Mouse (Mus musculus): ENCODE measurements around the gene Ccnd1. TPM values are rescaled to one million over a fixed set of nuclear protein-coding genes. Genes with fewer than 3 reads are reported as not detected.
A peak's percentile ranks its signal among the peaks of the same experiment; 100 is the strongest.
"Not testable (repeated sequence)": the region's sequence is repeated elsewhere in the genome, so short reads cannot be mapped to it uniquely, and the experiment has no call there.

The Ccnd1 gene
- polyA plus RNA-seq, 1 experiment from 2014 or later = 288 TPM

GRCm38 (mm10) chr7:144906708-144907397 is 32.9 kb downstream of the Ccnd1 start:
- peak overlapping the region; percentile 41; the same call in 1 of the 2 replicates for H3K9ac ChIP-seq (ENCODE audit: low read length)
- H3K4me3 ChIP-seq (ENCODE audit: low read depth, low read length) = no peak overlapping the region
- no peaks in the 10 kb centered on the region for H3K27me3 ChIP-seq (ENCODE audit: control insufficient read depth, insufficient read depth, low read length)
- H3K27ac ChIP-seq (ENCODE audit: low read depth, low read length) = no peak overlapping the region
- ATAC-seq (ENCODE audit: low FRiP score) = peak; percentile 49
- peak overlapping the region; percentile 39 for H3K4me2 ChIP-seq
- WGBS = 11% methylated on average over 28 of the region's 28 CpGs
- no peaks in the 10 kb centered on the region; the same call in 1 of the 2 replicates for H3K9me3 ChIP-seq (ENCODE audit: control insufficient read depth, low read length)
- 0 out of 2 replicates have a peak, but pooled peaks cover 2% of the 10 kb centered on the region for H3K4me1 ChIP-seq (ENCODE audit: control insufficient read depth, insufficient read depth, low read length)
- DNase-seq (ENCODE audit: low spot score, missing footprints) = peak; percentile 99
- no peaks in the 10 kb centered on the region for H3K36me3 ChIP-seq (ENCODE audit: control insufficient read depth, insufficient read depth, low read length)

- DNase-seq (ENCODE audit: low spot score, missing footprints); H3K4me2 ChIP-seq; H3K4me3 ChIP-seq (ENCODE audit: low read depth, low read length); H3K9me3 ChIP-seq (ENCODE audit: control insufficient read depth, low read length); ATAC-seq (ENCODE audit: low FRiP score); H3K9ac ChIP-seq (ENCODE audit: low read length); H3K27ac ChIP-seq (ENCODE audit: low read depth, low read length); H3K4me1 ChIP-seq (ENCODE audit: control insufficient read depth, insufficient read depth, low read length); H3K36me3 ChIP-seq (ENCODE audit: control insufficient read depth, insufficient read depth, low read length); H3K27me3 ChIP-seq (ENCODE audit: control insufficient read depth, insufficient read depth, low read length): not testable (repeated sequence)
- WGBS = 86% methylated on average over 3 of the region's 3 CpGs
These were observed 34.2 kb downstream of the Ccnd1 start for GRCm38 (mm10) chr7:144905514-144905913.

DNA sequence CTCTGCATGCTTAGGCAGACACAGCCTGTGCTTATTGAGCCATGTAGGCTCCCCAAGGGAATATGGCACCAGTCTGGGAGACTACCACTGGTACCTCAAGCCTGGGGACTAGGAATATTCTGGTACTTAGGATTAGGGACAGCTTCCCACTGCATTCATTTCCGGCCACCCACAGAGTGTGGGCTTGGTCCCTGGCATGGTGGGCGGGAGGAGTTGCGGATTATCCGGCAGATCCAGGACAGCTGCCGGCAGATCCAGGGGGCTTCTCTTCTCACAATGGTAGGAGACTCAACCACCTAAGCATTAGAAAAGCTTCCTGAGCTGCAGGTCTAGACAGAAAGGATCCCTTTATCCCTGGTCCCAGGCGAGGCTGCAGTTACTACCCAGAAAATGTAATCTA is 41.2 kb downstream of the Ccnd1 start:
- Histone ChIP-seq H3K9ac (ENCODE audit: low read length) (peak overlapping the region; percentile 73), H3K4me2 (peak overlapping the region; percentile 89), H3K27me3 (ENCODE audit: control insufficient read depth, insufficient read depth, low read length) (peaks cover 17% of the 10 kb centered on the region), H3K9me3 (ENCODE audit: control insufficient read depth, low read length) (no peaks in the 10 kb centered on the region), H3K36me3 (ENCODE audit: control insufficient read depth, insufficient read depth, low read length) (no peaks in the 10 kb centered on the region), H3K27ac (ENCODE audit: low read depth, low read length) (no peak overlapping the region), H3K4me1 (ENCODE audit: control insufficient read depth, insufficient read depth, low read length) (peaks cover 48% of the 10 kb centered on the region), H3K4me3 (ENCODE audit: low read depth, low read length) (peak overlapping the region; percentile 60)
- ATAC-seq (ENCODE audit: low FRiP score) (no peak), DNase-seq (ENCODE audit: low spot score, missing footprints) (no peak)
- WGBS = 8% methylated on average over 6 of the region's 6 CpGs

- WGBS = under 1% methylated on average over 64 of the region's 65 CpGs
- peak within 1 kb of the TSS; percentile 60 for H3K4me3 ChIP-seq (ENCODE audit: low read depth, low read length)
- ATAC-seq (ENCODE audit: low FRiP score) (peak; percentile 57), DNase-seq (ENCODE audit: low spot score, missing footprints) (peak; percentile 96)
- H3K27ac ChIP-seq (ENCODE audit: low read depth, low read length) = peak within 1 kb of the TSS; percentile 67
- H3K9ac ChIP-seq (ENCODE audit: low read length) = peak within 1 kb of the TSS; percentile 73
- H3K36me3 ChIP-seq (ENCODE audit: control insufficient read depth, insufficient read depth, low read length) = no peaks in the 10 kb centered on the region
- H3K4me1 ChIP-seq (ENCODE audit: control insufficient read depth, insufficient read depth, low read length) = peaks cover 48% of the 10 kb centered on the region
- H3K27me3 ChIP-seq (ENCODE audit: control insufficient read depth, insufficient read depth, low read length) = peaks cover 17% of the 10 kb centered on the region
- peak within 1 kb of the TSS; percentile 89 for H3K4me2 ChIP-seq
- no peaks in the 10 kb centered on the region for H3K9me3 ChIP-seq (ENCODE audit: control insufficient read depth, low read length)
These were observed 43.2 kb downstream of the Ccnd1 start, which contains the start of gene Fgf15 for GRCm38 (mm10) chr7:144896294-144897218. TSS of gene Fgf15 (plus strand) at chr7:144896531.

GRCm38 (mm10) chr7:144895305-144896111 is 44.2 kb downstream of the Ccnd1 start:
- peaks cover 17% of the 10 kb centered on the region for H3K27me3 ChIP-seq (ENCODE audit: control insufficient read depth, insufficient read depth, low read length)
- H3K9me3 ChIP-seq (ENCODE audit: control insufficient read depth, low read length) = no peaks in the 10 kb centered on the region
- peak overlapping the region; percentile 89 for H3K4me2 ChIP-seq
- ATAC-seq (ENCODE audit: low FRiP score) (peak; percentile 80), DNase-seq (ENCODE audit: low spot score, missing footprints) (peak; percentile 97)
- peak overlapping the region; percentile 53; the same call in 1 of the 2 replicates for H3K9ac ChIP-seq (ENCODE audit: low read length)
- no peaks in the 10 kb centered on the region for H3K36me3 ChIP-seq (ENCODE audit: control insufficient read depth, insufficient read depth, low read length)
- 0% methylated on average over 37 of the region's 37 CpGs for WGBS
- H3K27ac ChIP-seq (ENCODE audit: low read depth, low read length) = peak overlapping the region; percentile 67; the same call in 1 of the 2 replicates
- H3K4me1 ChIP-seq (ENCODE audit: control insufficient read depth, insufficient read depth, low read length) = peaks cover 47% of the 10 kb centered on the region
- peak overlapping the region; percentile 60 for H3K4me3 ChIP-seq (ENCODE audit: low read depth, low read length)

DNA sequence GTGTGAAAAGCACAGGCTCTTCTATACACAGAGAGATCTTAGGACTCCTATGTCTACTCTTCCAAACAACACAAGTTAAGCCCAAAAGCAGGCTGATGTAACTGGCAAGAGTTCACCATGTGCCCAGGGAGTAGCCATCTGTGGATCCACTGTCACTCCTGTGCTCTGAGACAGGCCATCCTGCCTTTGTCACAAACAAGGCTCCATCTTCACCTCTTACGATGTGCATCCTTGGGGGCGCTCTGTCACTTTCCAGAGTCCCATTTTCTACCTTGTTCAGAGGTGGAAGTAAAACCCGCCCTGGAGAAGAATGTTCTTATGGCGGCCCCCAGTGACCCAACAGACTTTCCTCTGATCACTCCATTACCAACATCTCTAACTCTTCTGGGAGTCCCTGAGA is 45.0 kb downstream of the Ccnd1 start:
- no peak for ATAC-seq (ENCODE audit: low FRiP score)
- H3K4me1 ChIP-seq (ENCODE audit: control insufficient read depth, insufficient read depth, low read length) = peaks cover 46% of the 10 kb centered on the region
- peaks cover 17% of the 10 kb centered on the region for H3K27me3 ChIP-seq (ENCODE audit: control insufficient read depth, insufficient read depth, low read length)

DNA sequence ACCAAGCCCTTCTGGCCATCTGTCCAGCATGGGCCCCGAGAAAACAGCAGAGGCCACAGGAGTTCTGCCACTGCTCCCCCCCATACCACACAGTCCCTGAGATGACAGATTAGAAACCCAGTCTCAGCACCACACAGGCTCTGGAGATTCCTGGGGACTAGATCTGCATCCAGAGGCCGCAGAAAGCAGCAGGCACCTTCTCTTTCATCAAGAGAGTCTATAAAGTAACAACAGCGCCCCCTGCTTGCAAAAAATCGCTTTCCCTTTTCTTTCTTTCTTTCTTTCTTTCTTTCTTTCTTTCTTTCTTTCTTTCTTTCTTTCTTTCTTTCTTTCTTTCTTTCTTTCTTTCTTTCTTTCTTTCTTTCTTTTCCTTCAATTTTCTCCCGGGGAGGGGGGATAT is 45.5 kb downstream of the Ccnd1 start:
- 3% methylated on average over 5 of the region's 5 CpGs for WGBS
- ATAC-seq (ENCODE audit: low FRiP score) = no peak
- no peak overlapping the region for H3K4me2 ChIP-seq
- no peaks in the 10 kb centered on the region for H3K9me3 ChIP-seq (ENCODE audit: control insufficient read depth, low read length)
- H3K4me1 ChIP-seq (ENCODE audit: control insufficient read depth, insufficient read depth, low read length) = peaks cover 44% of the 10 kb centered on the region
- no peak overlapping the region for H3K27ac ChIP-seq (ENCODE audit: low read depth, low read length)
- peak; percentile 93 for DNase-seq (ENCODE audit: low spot score, missing footprints)
- no peak overlapping the region for H3K4me3 ChIP-seq (ENCODE audit: low read depth, low read length)
- peaks cover 17% of the 10 kb centered on the region for H3K27me3 ChIP-seq (ENCODE audit: control insufficient read depth, insufficient read depth, low read length)
- no peak overlapping the region; the same call in 1 of the 2 replicates for H3K9ac ChIP-seq (ENCODE audit: low read length)
- no peaks in the 10 kb centered on the region for H3K36me3 ChIP-seq (ENCODE audit: control insufficient read depth, insufficient read depth, low read length)

More for the DNA sequence above, 45.0 kb downstream of the Ccnd1 start:
- Histone ChIP-seq H3K9ac (ENCODE audit: low read length) (peak overlapping the region; percentile 53; the same call in 1 of the 2 replicates), H3K9me3 (ENCODE audit: control insufficient read depth, low read length) (no peaks in the 10 kb centered on the region), H3K4me2 (peak overlapping the region; percentile 89), H3K36me3 (ENCODE audit: control insufficient read depth, insufficient read depth, low read length) (no peaks in the 10 kb centered on the region), H3K4me3 (ENCODE audit: low read depth, low read length) (peak overlapping the region; percentile 60; the same call in 1 of the 2 replicates), H3K27ac (ENCODE audit: low read depth, low read length) (peak overlapping the region; percentile 67; the same call in 1 of the 2 replicates)
- DNase-seq (ENCODE audit: low spot score, missing footprints) = peak; percentile 94
- WGBS = 4% methylated on average over 4 of the region's 4 CpGs

DNA sequence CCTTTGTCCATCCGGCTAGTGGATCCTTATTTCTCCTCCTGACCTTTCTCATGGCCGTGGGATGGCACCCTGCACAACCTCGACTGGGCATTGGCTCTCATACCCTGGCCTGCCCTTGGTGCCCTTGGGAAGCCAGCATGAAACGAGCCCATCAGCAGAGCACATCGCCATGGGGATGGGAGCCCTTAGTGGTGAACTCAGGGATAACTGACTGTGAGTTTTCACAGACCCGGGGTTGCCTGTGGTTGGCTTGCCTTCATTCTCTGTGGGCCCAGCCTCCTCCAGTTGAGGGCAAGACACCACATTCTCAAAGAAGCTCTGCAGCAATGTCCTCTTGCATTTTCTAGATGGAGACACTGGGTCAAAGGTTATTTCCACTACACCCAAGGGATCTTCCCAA is 47.4 kb downstream of the Ccnd1 start:
- DNase-seq (ENCODE audit: low spot score, missing footprints) = peak; percentile 76
- Histone ChIP-seq H3K36me3 (ENCODE audit: control insufficient read depth, insufficient read depth, low read length) (no peaks in the 10 kb centered on the region), H3K9ac (ENCODE audit: low read length) (no peak overlapping the region), H3K4me3 (ENCODE audit: low read depth, low read length) (no peak overlapping the region), H3K27me3 (ENCODE audit: control insufficient read depth, insufficient read depth, low read length) (peaks cover 13% of the 10 kb centered on the region), H3K9me3 (ENCODE audit: control insufficient read depth, low read length) (no peaks in the 10 kb centered on the region), H3K4me1 (ENCODE audit: control insufficient read depth, insufficient read depth, low read length) (peaks cover 28% of the 10 kb centered on the region), H3K27ac (ENCODE audit: low read depth, low read length) (no peak overlapping the region), H3K4me2 (no peak overlapping the region)
- ATAC-seq (ENCODE audit: low FRiP score) = no peak
- 49% methylated on average over 6 of the region's 6 CpGs for WGBS

Data from midbrain, embryonic 11.5 days (tissue).